Comparison of ENCODE assay signal across 18 mouse cellular contexts in genomic region chr14:12718766-12719165, GRCm38 (mm10).
"Had no signal": no experiment of that assay in that cellular context is flagged by ENCODE, and none has a peak within 500 bp of the region (broad histone marks: within the 10 kb centered on the region; RNA-seq: fewer than 3 reads in every experiment).

No protein-coding gene starts in this region.

- H3K4me1 ChIP-seq: limb, embryonic 12.5 days; liver, embryonic 13.5 days; lung, embryonic 15.5 days; megakaryocyte, embryonic 14.5 days; midbrain, embryonic 12.5 days; neural tube, embryonic 12.5 days; stomach, embryonic 15.5 days had no signal

- ATAC-seq: liver, postnatal 0 days had no signal

- H3K27me3 ChIP-seq: limb, embryonic 12.5 days; liver, embryonic 13.5 days; lung, embryonic 15.5 days; megakaryocyte, embryonic 14.5 days; midbrain, embryonic 12.5 days; neural tube, embryonic 12.5 days; stomach, embryonic 15.5 days had no signal

- H3K9me3 ChIP-seq: limb, embryonic 12.5 days; liver, embryonic 13.5 days; lung, embryonic 15.5 days; midbrain, embryonic 12.5 days; neural tube, embryonic 12.5 days; stomach, embryonic 15.5 days had no signal

- DNase-seq: kidney, postnatal 36 days; layer of hippocampus, adult 9-11 months; layer of hippocampus, postnatal 36 days; liver; liver, embryonic 13.5 days; liver, postnatal 0 days; lung, postnatal 14 days; retina, postnatal 1 day; thymus, adult 2 months; thymus, postnatal 25 days had no signal

- H3K27ac ChIP-seq: kidney, postnatal 0 days; limb, embryonic 12.5 days; liver, embryonic 13.5 days; lung, embryonic 15.5 days; macrophage; midbrain, embryonic 12.5 days; neural tube, embryonic 12.5 days; stomach, embryonic 15.5 days had no signal

- H3K36me3 ChIP-seq: limb, embryonic 12.5 days; liver, embryonic 13.5 days; lung, embryonic 15.5 days; neural tube, embryonic 12.5 days; stomach, embryonic 15.5 days had no signal

- H3K9ac ChIP-seq: limb, embryonic 12.5 days; liver, embryonic 13.5 days; liver, postnatal 0 days; lung, embryonic 15.5 days; midbrain, embryonic 12.5 days; neural tube, embryonic 12.5 days; stomach, embryonic 15.5 days had no signal

- H3K4me3 ChIP-seq: limb, embryonic 12.5 days; liver, embryonic 13.5 days; lung, embryonic 15.5 days; megakaryocyte, embryonic 14.5 days; midbrain, embryonic 12.5 days; neural tube, embryonic 12.5 days; stomach, embryonic 15.5 days had no signal

- H3K4me2 ChIP-seq: limb, embryonic 12.5 days; liver, embryonic 13.5 days; lung, embryonic 15.5 days; midbrain, embryonic 12.5 days; neural tube, embryonic 12.5 days; stomach, embryonic 15.5 days had no signal
